Mouse (Mus musculus) yolk sac, embryonic 10.5 days (tissue): ENCODE measurements around the gene R3hdm1.

Experiments
- DNase-seq: peaks from one replicate; pipeline ENCODE4 v3.0.0-alpha.2; 2017; ENCODE audit warnings: low spot score

The R3hdm1 gene

GRCm38 (mm10) chr1:128102641-128103461, at the start of gene R3hdm1, which contains the start of gene Zranb3:
Gene R3hdm1 (plus strand): TSS chr1:128103301.
Gene Zranb3 (minus strand): TSS chr1:128103047.
- DNase-seq = peak; percentile 99

- no peak for DNase-seq
These were observed 45.8 kb upstream of the R3hdm1 start for GRCm38 (mm10) chr1:128057269-128057668.

GRCm38 (mm10) chr1:128058625-128059024, 44.5 kb upstream of the R3hdm1 start:
- DNase-seq = no peak

- no peak for DNase-seq
These were observed 42.3 kb upstream of the R3hdm1 start for GRCm38 (mm10) chr1:128060655-128061344.

- no peak for DNase-seq
These were observed 41.7 kb upstream of the R3hdm1 start for GRCm38 (mm10) chr1:128061401-128061800.

- no peak for DNase-seq
These were observed 40.9 kb upstream of the R3hdm1 start for GRCm38 (mm10) chr1:128062167-128062566.

GRCm38 (mm10) chr1:128064716-128065115, 38.4 kb upstream of the R3hdm1 start:
- DNase-seq = no peak

- DNase-seq = peak; percentile 8
These were observed 34.1 kb upstream of the R3hdm1 start for GRCm38 (mm10) chr1:128068945-128069397.

GRCm38 (mm10) chr1:128070003-128070402, 33.1 kb upstream of the R3hdm1 start:
- no peak for DNase-seq

GRCm38 (mm10) chr1:128073051-128073450, 30.1 kb upstream of the R3hdm1 start:
- no peak for DNase-seq

GRCm38 (mm10) chr1:128076791-128077479, 26.2 kb upstream of the R3hdm1 start:
- no peak for DNase-seq

GRCm38 (mm10) chr1:128077788-128078187, 25.3 kb upstream of the R3hdm1 start:
- DNase-seq = no peak

GRCm38 (mm10) chr1:128078646-128079045, 24.5 kb upstream of the R3hdm1 start:
- no peak for DNase-seq

GRCm38 (mm10) chr1:128080936-128081696, 22.0 kb upstream of the R3hdm1 start:
- no peak for DNase-seq

GRCm38 (mm10) chr1:128081873-128082272, 21.2 kb upstream of the R3hdm1 start:
- no peak for DNase-seq

- no peak for DNase-seq
These were observed 20.3 kb upstream of the R3hdm1 start for GRCm38 (mm10) chr1:128082800-128083199.

- DNase-seq = no peak
These were observed 8.4 kb upstream of the R3hdm1 start for GRCm38 (mm10) chr1:128094686-128095085.

GRCm38 (mm10) chr1:128098309-128098708, 4.8 kb upstream of the R3hdm1 start:
- DNase-seq = no peak

- no peak for DNase-seq
These were observed 855 bp upstream of the R3hdm1 start for GRCm38 (mm10) chr1:128102251-128102640.

GRCm38 (mm10) chr1:128103520-128104088, 503 bp downstream of the R3hdm1 start:
- no peak for DNase-seq

- no peak for DNase-seq
These were observed 18.0 kb downstream of the R3hdm1 start for GRCm38 (mm10) chr1:128120913-128121627.
